Mouse (Mus musculus) embryonic facial prominence, embryonic 15.5 days (tissue): Measurements from ENCODE around the gene Rpe65. TPM values are rescaled to one million over a fixed set of nuclear protein-coding genes. Genes with fewer than 3 reads are reported as not detected.

Experiments used
- ATAC-seq: fragments of 200-750 bp; cut with Nextera tagmentation; 2 replicates; pipeline ENCODE4 v1.8.0; 2017; ENCODE audit warnings: low read depth, moderate TSS enrichment; ENCODE audit not compliant: insufficient number of reproducible peaks, low FRiP score, low TSS enrichment
- H3K27ac ChIP-seq: fragments of 300-500 bp; sonication (generic); replicated peaks from 2 replicates; pipeline ENCODE4 v1.5.1; 2015; ENCODE audit warnings: mild to moderate bottlenecking, inconsistent platforms
- H3K27me3 ChIP-seq: fragments of 300-500 bp; sonication (generic); 2 replicates; pipeline ENCODE4 v1.6.1; 2015; ENCODE audit warnings: inconsistent platforms
- H3K36me3 ChIP-seq: fragments of 300-500 bp; sonication (generic); 2 replicates; pipeline ENCODE4 v1.6.1; 2015; ENCODE audit warnings: mild to moderate bottlenecking, inconsistent platforms
- H3K4me1 ChIP-seq: fragments of 300-500 bp; sonication (generic); 2 replicates; pipeline ENCODE4 v1.6.1; 2015; ENCODE audit warnings: inconsistent platforms
- H3K4me2 ChIP-seq: fragments of 300-500 bp; sonication (generic); replicated peaks from 2 replicates; pipeline ENCODE4 v1.6.1; 2015; ENCODE audit warnings: mild to moderate bottlenecking, inconsistent platforms
- H3K4me3 ChIP-seq: fragments of 300-500 bp; sonication (generic); replicated peaks from 2 replicates; pipeline ENCODE4 v1.5.1; 2015; ENCODE audit warnings: mild to moderate bottlenecking, inconsistent platforms
- H3K9ac ChIP-seq: fragments of 300-500 bp; sonication (generic); 2 replicates; pipeline ENCODE4 v1.6.1; 2015; ENCODE audit warnings: inconsistent platforms
- H3K9me3 ChIP-seq: fragments of 300-500 bp; sonication (generic); replicated peaks from 2 replicates; pipeline ENCODE4 v1.6.1; 2016; ENCODE audit warnings: inconsistent platforms
- WGBS: fragments of 180-500 bp; shearing (Covaris S2); methylation state at CpG from one replicate; pipeline ENCODE4 v1.1.7; 2015; 5-methylcytosine and 5-hydroxymethylcytosine counted together
- polyA plus RNA-seq: library from polyadenylated mRNA; unstranded; fragments of >200 nt; fragmentation: Nextera tagmentation; extraction: Ambion mirVana; gene quantifications from 2 replicates; pipeline ENCODE4 v1.2.1, GENCODE M21; 2015

The Rpe65 gene
- polyA plus RNA-seq = not detected in 2 replicates

DNA sequence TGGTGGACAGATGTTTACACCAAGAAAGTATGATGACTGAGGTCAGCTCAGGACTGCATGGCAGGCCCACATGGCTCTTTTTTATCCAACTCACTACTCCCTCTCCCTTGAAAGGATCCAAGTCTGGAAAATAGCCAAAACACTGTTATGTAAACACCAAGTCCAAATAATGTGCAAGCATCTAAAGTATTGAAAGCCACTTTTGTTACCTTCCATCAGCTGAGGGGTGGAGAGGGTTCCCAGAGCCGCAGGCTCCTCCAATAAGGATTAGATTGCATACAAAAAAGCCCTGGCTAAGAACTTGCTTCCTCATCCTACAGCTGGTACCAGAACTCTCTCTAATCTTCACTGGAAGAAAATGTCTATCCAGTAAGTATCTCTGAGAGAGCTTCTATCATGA lies at the start of gene Rpe65:
Gene Rpe65, plus strand, starts transcription at position 301 of the 400 bp plus-strand sequence.
- Histone ChIP-seq H3K27me3 (no peaks in the 10 kb centered on the region), H3K4me3 (no peak within 1 kb of the TSS), H3K4me1 (no peaks in the 10 kb centered on the region), H3K27ac (no peak within 1 kb of the TSS), H3K9me3 (no peaks in the 10 kb centered on the region), H3K36me3 (no peaks in the 10 kb centered on the region), H3K9ac (no peak within 1 kb of the TSS), H3K4me2 (no peak within 1 kb of the TSS)
- no peak for ATAC-seq
- 73% methylated on average over 1 of the region's 1 CpGs for WGBS

DNA sequence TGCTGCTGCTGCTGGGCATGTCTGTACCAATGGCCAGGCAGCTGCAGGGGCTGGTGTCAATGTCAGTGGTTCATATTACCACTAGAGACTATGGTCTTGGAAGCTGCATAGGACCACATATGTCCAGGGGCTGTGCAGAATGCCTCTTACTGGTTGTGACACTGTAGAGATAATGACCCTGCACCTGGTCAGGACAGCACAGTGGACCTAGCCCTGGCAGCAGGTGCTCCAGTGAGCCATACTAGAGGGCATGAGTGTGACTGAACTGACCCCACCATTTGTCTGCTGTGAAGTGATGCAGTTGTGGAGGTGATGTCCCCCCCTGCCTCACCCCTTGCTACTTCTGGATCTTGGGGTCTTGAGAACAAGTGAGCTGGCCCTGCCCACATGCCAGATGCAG lies 48.8 kb upstream of the Rpe65 start:
- Histone ChIP-seq H3K27ac (no peak overlapping the region), H3K4me3 (no peak overlapping the region), H3K36me3 (no peaks in the 10 kb centered on the region), H3K9me3 (no peaks in the 10 kb centered on the region), H3K4me2 (no peak overlapping the region), H3K4me1 (no peaks in the 10 kb centered on the region), H3K9ac (no peak overlapping the region), H3K27me3 (no peaks in the 10 kb centered on the region)
- no peak for ATAC-seq

DNA sequence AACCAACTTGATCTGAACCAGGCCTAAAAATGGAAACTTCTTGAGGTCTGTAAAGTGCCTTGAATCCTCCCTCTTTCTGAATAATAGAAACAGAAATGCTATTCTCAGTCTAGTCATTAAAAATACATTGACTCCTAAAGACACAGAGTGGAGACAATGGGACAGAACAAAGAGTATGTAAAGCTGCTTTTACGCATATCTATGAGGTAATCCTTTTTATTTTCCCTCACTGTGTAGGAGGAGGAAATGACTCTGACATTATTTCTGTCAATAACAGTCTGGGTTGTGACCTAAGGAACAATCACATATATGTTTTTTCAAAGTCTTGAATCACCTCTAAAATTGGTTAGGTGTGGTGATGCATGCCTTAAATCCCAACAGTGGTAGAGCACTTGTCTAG lies 16.0 kb downstream of the Rpe65 start:
- Histone ChIP-seq H3K27me3 (no peaks in the 10 kb centered on the region), H3K36me3 (no peaks in the 10 kb centered on the region), H3K4me1 (no peaks in the 10 kb centered on the region), H3K4me3 (no peak overlapping the region), H3K9ac (no peak overlapping the region), H3K9me3 (no peaks in the 10 kb centered on the region), H3K4me2 (no peak overlapping the region), H3K27ac (no peak overlapping the region)
- WGBS = 85% methylated on average over 1 of the region's 1 CpGs
- no peak for ATAC-seq

DNA sequence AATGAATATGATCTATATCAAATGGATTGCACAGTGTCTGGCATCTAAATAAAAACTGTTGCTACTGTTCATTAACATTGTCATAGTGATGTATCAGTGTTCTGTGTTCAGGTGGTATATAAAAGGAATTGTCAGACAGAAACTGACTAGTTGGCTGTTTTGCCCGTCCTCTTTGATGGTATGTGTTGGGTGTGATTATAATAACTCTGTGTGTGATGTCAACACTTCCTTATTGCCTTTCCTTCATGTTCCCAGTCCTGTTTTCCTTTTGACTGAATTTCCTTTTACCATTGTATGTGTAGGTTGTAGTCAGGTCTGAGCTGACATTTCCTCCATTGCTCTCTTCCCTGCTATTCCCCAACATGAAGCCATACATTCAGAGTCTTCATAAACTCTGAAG lies 22.1 kb downstream of the Rpe65 start:
- H3K27ac ChIP-seq = no peak overlapping the region
- ATAC-seq = no peak
- 44% methylated on average over 1 of the region's 1 CpGs for WGBS
- no peaks in the 10 kb centered on the region for H3K9me3 ChIP-seq
- no peak overlapping the region for H3K4me2 ChIP-seq
- H3K36me3 ChIP-seq = no peaks in the 10 kb centered on the region
- H3K9ac ChIP-seq = no peak overlapping the region
- H3K4me3 ChIP-seq = no peak overlapping the region
- no peaks in the 10 kb centered on the region for H3K27me3 ChIP-seq
- no peaks in the 10 kb centered on the region for H3K4me1 ChIP-seq

DNA sequence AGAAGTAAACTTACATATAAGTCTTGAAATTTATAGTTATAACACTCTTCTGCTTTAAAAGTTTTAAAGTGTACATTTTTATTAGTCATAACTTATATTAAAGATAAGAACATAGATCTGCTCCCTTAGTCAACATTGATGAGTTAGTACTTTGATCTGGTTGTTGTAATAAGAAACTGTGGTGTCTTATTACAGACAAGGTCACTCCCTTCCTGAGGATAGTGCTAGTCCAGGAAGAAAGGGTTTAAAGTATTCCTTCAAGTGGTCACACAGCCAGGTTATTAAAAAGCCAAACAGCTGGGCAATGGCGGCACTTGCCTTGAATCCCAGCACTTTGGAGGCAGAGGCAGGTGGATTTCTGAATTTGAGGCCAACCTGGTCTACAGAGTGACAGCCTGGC lies 25.0 kb downstream of the Rpe65 start:
- H3K27ac ChIP-seq = no peak overlapping the region
- WGBS = 63% methylated on average over 1 of the region's 1 CpGs
- no peaks in the 10 kb centered on the region for H3K36me3 ChIP-seq
- ATAC-seq = no peak
- H3K9ac ChIP-seq = no peak overlapping the region
- H3K9me3 ChIP-seq = no peaks in the 10 kb centered on the region
- no peak overlapping the region for H3K4me3 ChIP-seq
- no peak overlapping the region for H3K4me2 ChIP-seq
- no peaks in the 10 kb centered on the region for H3K27me3 ChIP-seq
- H3K4me1 ChIP-seq = no peaks in the 10 kb centered on the region

DNA sequence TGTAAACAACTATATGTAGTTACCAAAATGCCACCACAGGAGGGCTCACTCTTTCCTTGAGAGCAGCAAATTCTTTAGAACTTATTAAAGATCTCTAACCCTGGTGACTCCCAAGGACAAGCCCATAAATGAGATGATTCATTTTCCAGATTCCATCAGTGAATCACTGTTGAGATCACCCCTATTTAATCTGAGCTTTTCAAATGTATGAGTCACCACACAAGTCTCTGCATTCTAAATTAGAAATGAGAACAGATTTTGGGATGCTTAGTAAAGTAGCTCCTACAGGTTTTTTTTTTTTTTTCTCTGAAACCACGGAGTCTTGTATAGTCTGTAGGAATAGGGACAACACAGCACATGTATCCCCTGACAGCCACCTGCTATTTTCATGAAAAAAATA lies 61.8 kb downstream of the Rpe65 start:
- no peak overlapping the region for H3K27ac ChIP-seq
- H3K9ac ChIP-seq = no peak overlapping the region
- H3K9me3 ChIP-seq = no peaks in the 10 kb centered on the region
- no peak for ATAC-seq
- H3K4me1 ChIP-seq = no peaks in the 10 kb centered on the region
- H3K4me3 ChIP-seq = no peak overlapping the region
- no peaks in the 10 kb centered on the region for H3K36me3 ChIP-seq
- no peaks in the 10 kb centered on the region for H3K27me3 ChIP-seq
- no peak overlapping the region for H3K4me2 ChIP-seq
- WGBS = 57% methylated on average over 1 of the region's 1 CpGs

DNA sequence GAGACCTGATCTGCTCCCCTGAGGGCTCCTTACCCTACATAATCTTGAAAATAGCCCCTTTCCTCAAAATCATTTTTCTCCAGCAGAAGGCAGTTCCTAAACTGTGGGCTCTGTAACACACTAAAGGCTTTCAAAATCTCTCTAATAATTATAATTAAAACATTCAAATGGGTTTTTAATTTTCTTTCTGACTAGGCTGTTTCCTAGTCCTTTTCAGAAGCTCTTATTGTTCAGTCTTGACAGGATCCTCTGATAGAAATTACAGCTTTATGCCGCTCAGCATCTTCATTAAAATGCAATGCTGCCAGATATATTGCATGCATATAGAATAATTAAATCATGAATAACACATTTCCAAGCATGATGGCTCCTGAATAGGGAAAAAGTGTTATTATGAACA lies 64.4 kb downstream of the Rpe65 start:
- Histone ChIP-seq H3K4me3 (no peak overlapping the region), H3K27me3 (no peaks in the 10 kb centered on the region)

More for the DNA sequence above, 64.4 kb downstream of the Rpe65 start:
- Histone ChIP-seq H3K9me3 (no peaks in the 10 kb centered on the region), H3K27ac (no peak overlapping the region), H3K4me1 (no peaks in the 10 kb centered on the region), H3K4me2 (no peak overlapping the region), H3K9ac (no peak overlapping the region), H3K36me3 (no peaks in the 10 kb centered on the region)
- no peak for ATAC-seq
- WGBS = 89% methylated on average over 1 of the region's 1 CpGs

Other genes starting within 250 kb of the Rpe65 start
- gene Depdc1a, start 103.7 kb upstream of the Rpe65 start, polyA plus RNA-seq = 29.1 and 29.4 TPM in 2 replicates
- 162 and 168 TPM in 2 replicates for gene Wls, start 240.5 kb downstream of the Rpe65 start, polyA plus RNA-seq